Mouse (Mus musculus) adrenal gland, adult 2 months (tissue): ENCODE data around the gene Cdk2ap2. TPM values are rescaled to one million over a fixed set of nuclear protein-coding genes. Genes with fewer than 3 reads are reported as not detected.

Source experiments
- DNase-seq: peaks from one replicate; pipeline ENCODE4 v3.0.0; 2021
- polyA plus RNA-seq: library from polyadenylated mRNA; depleted of rRNA; stranded (reverse); fragments of >200 nt; gene quantifications from 2 replicates; pipeline ENCODE4 v1.2.3, GENCODE M21; 2012; rRNA removed
- total RNA-seq, 2 experiments: library from RNA; stranded (reverse); gene quantifications; 2 replicates each; pipeline ENCODE4 v1.2.3; 2021

The Cdk2ap2 gene
- total and polyA plus RNA-seq, 3 experiments, result 128 to 371 (median 131) TPM

DNA sequence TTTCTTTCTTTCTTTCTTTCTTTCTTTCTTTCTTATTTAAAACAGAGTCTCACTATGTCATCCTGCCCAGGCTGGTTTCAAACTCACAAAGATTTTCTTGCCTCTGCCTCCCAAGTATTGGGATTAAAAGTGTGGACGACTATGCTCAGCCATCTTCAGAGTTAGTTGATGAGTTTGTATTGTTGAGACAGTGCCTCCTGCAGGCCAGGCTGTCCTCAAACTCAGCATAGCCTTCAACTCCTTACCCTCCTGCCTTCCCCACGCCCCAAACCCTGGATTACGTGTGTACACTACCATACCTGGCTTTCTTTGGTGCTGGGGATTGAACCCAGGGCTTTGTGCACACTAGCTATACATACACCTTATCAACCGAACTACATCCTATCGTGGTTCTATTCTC lies 39.5 kb downstream of the Cdk2ap2 start:
- no peak for DNase-seq

DNA sequence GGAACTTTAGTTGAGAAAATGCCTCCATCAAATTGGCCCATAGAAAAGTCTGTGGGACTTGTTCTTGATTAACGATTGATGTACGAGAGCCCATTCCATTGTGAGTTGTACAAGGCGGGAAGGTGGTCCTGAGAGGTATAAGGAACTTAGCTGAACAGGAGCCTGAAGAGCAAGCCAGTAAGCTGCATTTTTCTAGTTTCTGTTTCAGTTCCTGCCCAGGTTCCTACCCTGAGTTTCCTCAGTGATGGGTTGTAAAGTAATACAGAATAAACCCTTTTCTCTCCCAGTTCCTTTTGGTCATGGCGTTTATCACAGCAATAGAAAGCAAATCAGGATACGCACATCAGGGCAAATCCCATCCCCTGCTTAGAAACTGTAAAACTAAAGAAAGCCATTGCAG lies 40.9 kb downstream of the Cdk2ap2 start:
- DNase-seq, result no peak

- DNase-seq, result no peak
Observed at GRCm38 (mm10) chr19:4139446-4139845, 42.5 kb downstream of the Cdk2ap2 start, which contains the start of gene Gpr152. TSS of gene Gpr152 (plus strand) at chr19:4139787.

DNA sequence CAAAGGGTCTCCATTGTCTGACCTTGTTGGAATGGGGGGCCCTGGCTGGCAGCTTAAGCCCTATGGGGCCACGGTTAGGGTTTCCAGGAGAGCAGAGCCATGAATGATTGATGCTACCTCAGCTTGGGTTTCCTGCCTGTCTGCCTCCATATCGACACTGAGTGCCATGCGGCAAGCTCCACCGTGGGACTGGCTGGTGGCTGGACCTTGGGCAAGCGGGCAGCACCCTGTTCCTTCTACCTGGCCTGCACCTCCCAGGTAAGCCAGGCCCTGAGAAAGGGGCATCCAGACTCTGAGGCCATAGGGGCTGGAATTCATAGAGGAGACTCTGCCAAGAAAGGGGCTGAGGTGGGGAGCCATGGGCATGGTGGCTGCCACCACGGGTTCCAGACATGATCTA lies 43.2 kb downstream of the Cdk2ap2 start:
- DNase-seq, result no peak

GRCm38 (mm10) chr19:4142416-4143173 lies 45.6 kb downstream of the Cdk2ap2 start:
- DNase-seq, result no peak

GRCm38 (mm10) chr19:4143759-4144268 lies 46.8 kb downstream of the Cdk2ap2 start, which contains the start of gene Cabp4:
TSS of gene Cabp4 (minus strand) at chr19:4144033.
- no peak for DNase-seq

GRCm38 (mm10) chr19:4144550-4145498 lies 47.8 kb downstream of the Cdk2ap2 start:
- DNase-seq, result no peak

GRCm38 (mm10) chr19:4145936-4146335 lies 49.0 kb downstream of the Cdk2ap2 start:
- DNase-seq, result no peak

DNA sequence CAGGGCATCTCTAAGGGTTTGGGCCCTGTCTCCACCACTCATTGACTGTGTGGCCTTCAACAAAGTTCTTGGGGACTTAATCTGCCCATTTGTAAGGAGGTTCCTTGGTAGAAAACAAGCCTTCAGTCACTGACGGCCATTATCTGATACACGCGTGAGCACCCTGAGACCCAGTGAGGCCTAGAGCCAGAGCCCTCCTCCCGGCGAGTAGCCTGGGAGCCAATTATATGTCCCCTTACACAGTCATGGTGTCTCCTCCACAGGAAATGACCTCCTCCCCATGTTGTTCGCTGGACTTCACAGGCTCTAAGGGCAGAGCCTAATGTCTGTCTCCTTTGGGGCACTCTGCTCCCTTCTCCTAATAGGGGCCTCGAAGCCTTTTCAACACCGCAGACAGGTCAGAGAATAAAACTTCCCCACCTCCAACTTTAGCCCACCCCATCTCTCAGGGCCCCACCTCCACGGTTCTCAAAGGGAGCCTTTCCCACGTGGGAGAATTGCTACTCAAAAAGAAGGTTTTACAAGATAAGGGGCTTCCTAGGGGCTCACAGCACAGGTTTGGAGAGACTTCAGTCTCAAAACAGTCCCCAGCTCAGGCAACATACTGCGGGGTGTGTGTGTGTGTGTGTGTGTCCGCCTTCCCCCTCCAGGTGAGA lies 49.5 kb downstream of the Cdk2ap2 start:
- DNase-seq, result no peak

DNA sequence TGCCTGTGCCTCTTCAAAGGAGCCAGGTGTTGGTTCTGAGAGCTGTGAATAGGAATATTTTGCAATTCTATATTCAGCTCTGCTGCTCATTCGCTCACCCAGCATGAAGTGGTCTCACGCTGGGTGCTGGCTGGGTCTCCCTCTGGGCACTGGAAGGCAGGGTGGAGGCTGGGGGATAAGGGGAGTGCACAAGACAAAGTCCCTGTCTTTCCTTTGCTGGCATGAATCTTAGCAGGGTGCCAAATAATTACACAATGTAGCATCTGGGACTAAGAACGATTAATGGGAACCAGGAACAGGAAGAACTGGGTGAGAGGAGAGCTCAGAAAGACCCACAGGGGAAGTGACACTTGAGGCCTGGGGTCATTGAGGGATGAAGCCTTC lies 50.0 kb downstream of the Cdk2ap2 start:
- DNase-seq, result no peak

GRCm38 (mm10) chr19:4147782-4148490 lies 51.0 kb downstream of the Cdk2ap2 start:
- no peak for DNase-seq

DNA sequence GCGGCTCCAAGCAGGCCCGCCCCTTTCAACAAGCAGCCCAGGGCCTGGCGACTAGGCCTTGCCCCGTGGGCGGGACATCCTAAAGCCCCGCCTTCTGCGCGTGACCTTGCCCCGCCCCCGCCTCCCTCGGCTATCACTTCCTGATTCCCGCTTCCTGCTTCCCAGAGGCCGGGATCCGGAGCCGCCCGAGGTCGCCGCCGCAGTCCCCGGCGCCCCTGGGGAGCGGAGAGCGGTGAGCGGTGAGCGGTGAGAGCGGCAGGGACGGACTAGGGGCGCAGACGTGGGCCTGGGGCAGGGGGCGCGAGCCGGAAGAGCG lies 51.5 kb downstream of the Cdk2ap2 start, which contains the start of gene Coro1b:
TSS of gene Coro1b (plus strand) at position 129 of the 316 bp plus-strand sequence.
- DNase-seq, result peak; percentile 99

Other genes with a start within 250 kb of the Cdk2ap2 start
Only the 30 nearest of the 34 such genes appear.
- 100 to 1,000 TPM; 376 to 380 TPM for gene Ndufs8, start 184.4 kb upstream of the Cdk2ap2 start, total RNA-seq
- 391 and 420 TPM in 2 replicates for gene Ndufs8, start 184.4 kb upstream of the Cdk2ap2 start, polyA plus RNA-seq
- 100 to 1,000 TPM in 1 of 2 experiments, 10 to 100 TPM in 1; 26.6 to 136 TPM for gene Aldh3b1, start 167.4 kb upstream of the Cdk2ap2 start, total RNA-seq
- gene Aldh3b1, start 167.4 kb upstream of the Cdk2ap2 start, polyA plus RNA-seq, result 115 and 188 TPM in 2 replicates
- gene Unc93b1, start 162.0 kb upstream of the Cdk2ap2 start, total RNA-seq, result 10 to 100 TPM; 48.3 to 59.2 TPM
- gene Unc93b1, start 162.0 kb upstream of the Cdk2ap2 start, polyA plus RNA-seq, result 180 and 186 TPM in 2 replicates
- gene Aldh3b3, start 138.5 kb upstream of the Cdk2ap2 start, total RNA-seq, result under 1 TPM; 0.38 to 0.63 TPM
- gene Aldh3b3, start 138.5 kb upstream of the Cdk2ap2 start, polyA plus RNA-seq, result 0.43 and 0.54 TPM in 2 replicates
- gene Aldh3b2, start 124.9 kb upstream of the Cdk2ap2 start, total RNA-seq, result 10 to 100 TPM; 12.2 to 15.2 TPM
- gene Aldh3b2, start 124.9 kb upstream of the Cdk2ap2 start, polyA plus RNA-seq, result 4.0 and 7.6 TPM in 2 replicates
- 10 to 100 TPM; 16.5 to 22.7 TPM for gene Acy3, start 110.6 kb upstream of the Cdk2ap2 start, total RNA-seq
- gene Acy3, start 110.6 kb upstream of the Cdk2ap2 start, polyA plus RNA-seq, result 80.5 and 96.1 TPM in 2 replicates
- not detected for gene Tbx10, start 104.4 kb upstream of the Cdk2ap2 start, total RNA-seq
- gene Tbx10, start 104.4 kb upstream of the Cdk2ap2 start, polyA plus RNA-seq, result not detected in 2 replicates
- 10 to 100 TPM; 25.1 to 27.0 TPM for gene Nudt8, start 96.6 kb upstream of the Cdk2ap2 start, total RNA-seq
- 36.7 and 65.9 TPM in 2 replicates for gene Nudt8, start 96.6 kb upstream of the Cdk2ap2 start, polyA plus RNA-seq
- gene Gm49405, start 96.6 kb upstream of the Cdk2ap2 start, total RNA-seq, result under 1 TPM; 0.55 to 0.69 TPM
- gene Gm49405, start 96.6 kb upstream of the Cdk2ap2 start, polyA plus RNA-seq, result 1.3 and 2.0 TPM in 2 replicates
- gene Doc2g, start 93.9 kb upstream of the Cdk2ap2 start, total RNA-seq, result 1 to 10 TPM; 1.1 to 1.8 TPM
- gene Doc2g, start 93.9 kb upstream of the Cdk2ap2 start, polyA plus RNA-seq, result 6.2 and 9.3 TPM in 2 replicates
- gene Ndufv1, start 84.4 kb upstream of the Cdk2ap2 start, total RNA-seq, result 100 to 1,000 TPM; 260 to 445 TPM
- 145 and 150 TPM in 2 replicates for gene Ndufv1, start 84.4 kb upstream of the Cdk2ap2 start, polyA plus RNA-seq
- 100 to 1,000 TPM; 401 to 452 TPM for gene Gstp1, start 59.2 kb upstream of the Cdk2ap2 start, total RNA-seq
- 752 and 925 TPM in 2 replicates for gene Gstp1, start 59.2 kb upstream of the Cdk2ap2 start, polyA plus RNA-seq
- gene Gstp2, start 51.2 kb upstream of the Cdk2ap2 start, total RNA-seq, result 10 to 100 TPM; 57.2 to 61.4 TPM
- 7.9 and 13.8 TPM in 2 replicates for gene Gstp2, start 51.2 kb upstream of the Cdk2ap2 start, polyA plus RNA-seq
- 1 to 10 TPM in 1 of 2 experiments, under 1 TPM in 1; 0.62 to 2.3 TPM for gene Gstp3, start 37.6 kb upstream of the Cdk2ap2 start, total RNA-seq
- gene Gstp3, start 37.6 kb upstream of the Cdk2ap2 start, polyA plus RNA-seq, result 0.79 and 0.83 TPM in 2 replicates
- gene Cabp2, start 15.6 kb upstream of the Cdk2ap2 start, total RNA-seq, result not detected
- not detected in 2 replicates for gene Cabp2, start 15.6 kb upstream of the Cdk2ap2 start, polyA plus RNA-seq
- gene Pitpnm1, start 2.8 kb downstream of the Cdk2ap2 start, total RNA-seq, result 10 to 100 TPM; 87.4 to 87.6 TPM
- 164 and 171 TPM in 2 replicates for gene Pitpnm1, start 2.8 kb downstream of the Cdk2ap2 start, polyA plus RNA-seq
- 100 to 1,000 TPM; 102 to 134 TPM for gene Aip, start 28.7 kb downstream of the Cdk2ap2 start, total RNA-seq
- 89.5 and 99.3 TPM in 2 replicates for gene Aip, start 28.7 kb downstream of the Cdk2ap2 start, polyA plus RNA-seq
- under 1 TPM; 0.09 to 0.17 TPM for gene Gpr152, start 42.6 kb downstream of the Cdk2ap2 start, total RNA-seq
- 0.10 and 0.18 TPM in 2 replicates for gene Gpr152, start 42.6 kb downstream of the Cdk2ap2 start, polyA plus RNA-seq
- under 1 TPM; 0.29 to 0.69 TPM for gene Cabp4, start 46.9 kb downstream of the Cdk2ap2 start, total RNA-seq
- gene Cabp4, start 46.9 kb downstream of the Cdk2ap2 start, polyA plus RNA-seq, result 0.12 and 0.26 TPM in 2 replicates
- gene Coro1b, start 51.4 kb downstream of the Cdk2ap2 start, total RNA-seq, result 100 to 1,000 TPM; 154 to 202 TPM
- gene Coro1b, start 51.4 kb downstream of the Cdk2ap2 start, polyA plus RNA-seq, result 199 and 225 TPM in 2 replicates
- gene Ptprcap, start 56.4 kb downstream of the Cdk2ap2 start, total RNA-seq, result 1 to 10 TPM; 2.5 to 5.7 TPM
- gene Ptprcap, start 56.4 kb downstream of the Cdk2ap2 start, polyA plus RNA-seq, result 54.9 and 57.6 TPM in 2 replicates
- gene Rps6kb2, start 66.2 kb downstream of the Cdk2ap2 start, total RNA-seq, result 10 to 100 TPM; 27.6 to 39.5 TPM
- gene Rps6kb2, start 66.2 kb downstream of the Cdk2ap2 start, polyA plus RNA-seq, result 48.3 and 60.8 TPM in 2 replicates
- 1 to 10 TPM; 2.9 to 5.8 TPM for gene Carns1, start 78.3 kb downstream of the Cdk2ap2 start, total RNA-seq
- gene Carns1, start 78.3 kb downstream of the Cdk2ap2 start, polyA plus RNA-seq, result 3.8 and 5.1 TPM in 2 replicates
- under 1 TPM in 1 of 2 experiments, not detected in 1; 0.97 TPM for gene Tbc1d10c, start 94.1 kb downstream of the Cdk2ap2 start, total RNA-seq
- gene Tbc1d10c, start 94.1 kb downstream of the Cdk2ap2 start, polyA plus RNA-seq, result 2.1 and 4.8 TPM in 2 replicates
- 100 to 1,000 TPM; 342 to 392 TPM for gene Ppp1ca, start 94.9 kb downstream of the Cdk2ap2 start, total RNA-seq
- 443 and 514 TPM in 2 replicates for gene Ppp1ca, start 94.9 kb downstream of the Cdk2ap2 start, polyA plus RNA-seq
- gene Rad9a, start 104.5 kb downstream of the Cdk2ap2 start, total RNA-seq, result 10 to 100 TPM in 1 of 2 experiments, 1 to 10 TPM in 1; 6.9 to 12.3 TPM
- gene Rad9a, start 104.5 kb downstream of the Cdk2ap2 start, polyA plus RNA-seq, result 16.4 and 17.2 TPM in 2 replicates
- gene Clcf1, start 117.1 kb downstream of the Cdk2ap2 start, total RNA-seq, result 1 to 10 TPM; 5.5 to 9.0 TPM
- 16.3 and 19.3 TPM in 2 replicates for gene Clcf1, start 117.1 kb downstream of the Cdk2ap2 start, polyA plus RNA-seq
- gene AC109138.7, start 117.2 kb downstream of the Cdk2ap2 start, total RNA-seq, result not detected
- gene AC109138.7, start 117.2 kb downstream of the Cdk2ap2 start, polyA plus RNA-seq, result not detected in 2 replicates
- gene Pold4, start 134.7 kb downstream of the Cdk2ap2 start, total RNA-seq, result 10 to 100 TPM; 41.9 to 52.3 TPM
- gene Pold4, start 134.7 kb downstream of the Cdk2ap2 start, polyA plus RNA-seq, result 112 and 146 TPM in 2 replicates
- gene Ssh3, start 172.0 kb downstream of the Cdk2ap2 start, total RNA-seq, result 10 to 100 TPM; 30.9 to 34.4 TPM
- gene Ssh3, start 172.0 kb downstream of the Cdk2ap2 start, polyA plus RNA-seq, result 67.4 and 86.6 TPM in 2 replicates